Mouse (Mus musculus): ENCODE results near the gene Agap3.

Agap3 gene

GRCm38 (mm10) chr5:24523806-24524205 lies 71.8 kb downstream of the Agap3 start:
- no peak for DNase-seq (ENCODE audit: low read depth)

- DNase-seq (ENCODE audit: low read depth): no peak
These were observed 72.5 kb downstream of the Agap3 start for GRCm38 (mm10) chr5:24524522-24524921.

GRCm38 (mm10) chr5:24525360-24526189 lies 73.6 kb downstream of the Agap3 start:
- DNase-seq (ENCODE audit: low read depth): no peak

GRCm38 (mm10) chr5:24526190-24526888 lies 74.4 kb downstream of the Agap3 start:
- DNase-seq (ENCODE audit: low read depth): no peak

GRCm38 (mm10) chr5:24526889-24527230 lies 74.9 kb downstream of the Agap3 start, which contains the start of gene Gbx1:
Gbx1 (minus strand) TSS chr5:24527202.
- DNase-seq (ENCODE audit: low read depth): peak; percentile 38

GRCm38 (mm10) chr5:24527780-24528179 lies 75.8 kb downstream of the Agap3 start:
- no peak for DNase-seq (ENCODE audit: low read depth)

GRCm38 (mm10) chr5:24530042-24530689 lies 78.2 kb downstream of the Agap3 start:
- DNase-seq (ENCODE audit: low read depth): peak; percentile 94

- no peak for DNase-seq (ENCODE audit: low read depth)
These were observed 81.4 kb downstream of the Agap3 start for GRCm38 (mm10) chr5:24533391-24533790.

GRCm38 (mm10) chr5:24534292-24534691 lies 82.3 kb downstream of the Agap3 start:
- DNase-seq (ENCODE audit: low read depth): peak; percentile 32

- no peak for DNase-seq (ENCODE audit: low read depth)
These were observed 83.8 kb downstream of the Agap3 start for GRCm38 (mm10) chr5:24535731-24536130.

- DNase-seq (ENCODE audit: low read depth): no peak
These were observed 84.5 kb downstream of the Agap3 start for GRCm38 (mm10) chr5:24536511-24536910.

- no peak for DNase-seq (ENCODE audit: low read depth)
These were observed 85.6 kb downstream of the Agap3 start for GRCm38 (mm10) chr5:24537618-24538017.

GRCm38 (mm10) chr5:24539571-24540296 lies 87.8 kb downstream of the Agap3 start:
- no peak for DNase-seq (ENCODE audit: low read depth)

GRCm38 (mm10) chr5:24540387-24541143 lies 88.6 kb downstream of the Agap3 start, which contains the start of gene Asb10:
Asb10 (minus strand) TSS chr5:24540978.
- DNase-seq (ENCODE audit: low read depth): no peak

GRCm38 (mm10) chr5:24541144-24541569 lies 89.2 kb downstream of the Agap3 start:
- no peak for DNase-seq (ENCODE audit: low read depth)

- DNase-seq (ENCODE audit: low read depth): peak; percentile 22
These were observed 90.7 kb downstream of the Agap3 start for GRCm38 (mm10) chr5:24542643-24543042.

- peak; percentile 17 for DNase-seq (ENCODE audit: low read depth)
These were observed 98.8 kb downstream of the Agap3 start for GRCm38 (mm10) chr5:24550598-24551316.

GRCm38 (mm10) chr5:24551317-24551688 lies 99.3 kb downstream of the Agap3 start:
- DNase-seq (ENCODE audit: low read depth): no peak

Measured in induced T-regulatory cell, adult 2 months (primary cell).